Mouse (Mus musculus) E14TG2a.4 (cell line): ENCODE data around the gene Edar.

Experiments
- H3K27me3 ChIP-seq: 2 replicates; pipeline ENCODE4 v1.6.1; 2014; ENCODE audit warnings: low read length, control low read depth; ENCODE audit not compliant: insufficient read depth
- H3K36me3 ChIP-seq: 2 replicates; pipeline ENCODE4 v1.6.1; 2014; ENCODE audit warnings: low read length, control low read depth; ENCODE audit not compliant: insufficient read depth
- H3K4me1 ChIP-seq: replicated peaks from 2 replicates; pipeline ENCODE4 v1.6.1; 2014; ENCODE audit warnings: low read depth, low read length, control low read depth
- H3K4me3 ChIP-seq: replicated peaks from 2 replicates; pipeline ENCODE4 v1.5.1; 2014; ENCODE audit warnings: mild to moderate bottlenecking, low read length
- H3K9me3 ChIP-seq: 2 replicates; pipeline ENCODE4 v1.6.1; 2014; ENCODE audit warnings: low read length, control low read depth
- CTCF ChIP-seq: conservative IDR thresholded peaks from 2 replicates; pipeline ENCODE4 v1.5.1; 2014; ENCODE audit warnings: low read length
- NANOG ChIP-seq: IDR thresholded peaks from 2 replicates; pipeline ENCODE4 v1.6.1; 2014; ENCODE audit warnings: borderline replicate concordance, low read length, mixed read lengths
- POU5F1 ChIP-seq: IDR thresholded peaks from 2 replicates; pipeline ENCODE4 v1.6.1; 2014; ENCODE audit warnings: low read length, borderline replicate concordance

Edar gene

GRCm38 (mm10) chr10:58601431-58601901 lies 74.0 kb downstream of the Edar start:
- H3K27me3 ChIP-seq: no peaks in the 10 kb centered on the region
- H3K9me3 ChIP-seq: no peaks in the 10 kb centered on the region
- TF ChIP-seq NANOG (peak; percentile 93), POU5F1 (no peak), CTCF (no peak)
- 0 out of 2 replicates have a peak overlapping the region, but pooled peaks have one; percentile 3 for H3K4me3 ChIP-seq
- H3K4me1 ChIP-seq: peaks cover 26% of the 10 kb centered on the region
- no peaks in the 10 kb centered on the region for H3K36me3 ChIP-seq

DNA sequence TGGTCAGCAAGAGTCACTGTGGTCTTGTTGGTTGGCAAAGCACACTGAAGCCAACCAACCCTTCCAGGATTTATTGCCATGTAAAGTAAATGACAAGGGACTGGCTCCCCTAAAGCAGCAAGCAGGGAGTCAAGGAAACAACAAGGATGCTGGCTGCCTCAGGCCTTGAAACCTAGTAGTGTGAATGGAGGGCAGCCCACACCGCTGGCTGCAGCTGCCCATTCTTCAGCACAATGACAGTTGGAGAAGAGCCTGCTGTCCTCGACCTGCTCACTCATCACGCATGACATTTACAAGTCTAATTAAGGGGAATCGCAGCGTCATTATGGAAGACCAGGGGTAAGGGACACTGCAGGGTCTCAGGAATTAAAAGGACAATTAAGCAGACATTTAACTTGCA lies 74.5 kb downstream of the Edar start:
- Histone ChIP-seq H3K27me3 (no peaks in the 10 kb centered on the region), H3K4me1 (peaks cover 27% of the 10 kb centered on the region), H3K36me3 (no peaks in the 10 kb centered on the region), H3K4me3 (no peak overlapping the region), H3K9me3 (no peaks in the 10 kb centered on the region)
- TF ChIP-seq NANOG: no peak

DNA sequence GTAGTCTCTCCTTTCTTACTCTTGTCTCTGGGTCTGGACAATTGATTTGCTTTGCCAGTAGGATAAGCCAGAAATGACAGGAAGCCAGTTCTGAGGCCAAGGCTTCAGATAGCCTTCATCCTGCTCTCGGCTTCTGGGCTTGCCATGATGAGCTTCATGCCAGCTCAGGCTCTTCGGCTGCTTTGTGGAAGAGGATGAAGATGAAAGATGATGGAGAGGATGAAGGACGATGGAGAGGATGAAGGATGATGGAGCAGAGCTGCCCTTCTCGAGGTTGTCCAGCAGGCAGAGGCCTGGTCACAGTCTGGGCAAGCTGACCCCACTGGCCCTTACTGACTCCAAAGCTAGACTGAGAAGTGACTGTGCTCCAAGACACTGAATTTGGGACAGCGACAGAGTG lies 75.3 kb downstream of the Edar start:
- Histone ChIP-seq H3K36me3 (no peaks in the 10 kb centered on the region), H3K27me3 (no peaks in the 10 kb centered on the region), H3K4me1 (peaks cover 36% of the 10 kb centered on the region), H3K4me3 (no peak overlapping the region), H3K9me3 (0 out of 2 replicates have a peak, but pooled peaks cover 1% of the 10 kb centered on the region)
- TF ChIP-seq POU5F1 (no peak), NANOG (no peak), CTCF (no peak)

GRCm38 (mm10) chr10:58595821-58596220 lies 79.6 kb downstream of the Edar start:
- Histone ChIP-seq H3K4me1 (peaks cover 31% of the 10 kb centered on the region), H3K36me3 (no peaks in the 10 kb centered on the region), H3K9me3 (peaks cover 12% of the 10 kb centered on the region), H3K27me3 (no peaks in the 10 kb centered on the region), H3K4me3 (no peak overlapping the region)
- no peak for TF ChIP-seq POU5F1
- TF ChIP-seq NANOG: no peak
- TF ChIP-seq CTCF: no peak

GRCm38 (mm10) chr10:58595197-58595596 lies 80.3 kb downstream of the Edar start:
- TF ChIP-seq POU5F1 (no peak), CTCF (no peak), NANOG (no peak)
- no peaks in the 10 kb centered on the region for H3K27me3 ChIP-seq
- H3K4me1 ChIP-seq: peaks cover 25% of the 10 kb centered on the region
- H3K36me3 ChIP-seq: no peaks in the 10 kb centered on the region
- H3K9me3 ChIP-seq: peaks cover 18% of the 10 kb centered on the region
- no peak overlapping the region for H3K4me3 ChIP-seq

DNA sequence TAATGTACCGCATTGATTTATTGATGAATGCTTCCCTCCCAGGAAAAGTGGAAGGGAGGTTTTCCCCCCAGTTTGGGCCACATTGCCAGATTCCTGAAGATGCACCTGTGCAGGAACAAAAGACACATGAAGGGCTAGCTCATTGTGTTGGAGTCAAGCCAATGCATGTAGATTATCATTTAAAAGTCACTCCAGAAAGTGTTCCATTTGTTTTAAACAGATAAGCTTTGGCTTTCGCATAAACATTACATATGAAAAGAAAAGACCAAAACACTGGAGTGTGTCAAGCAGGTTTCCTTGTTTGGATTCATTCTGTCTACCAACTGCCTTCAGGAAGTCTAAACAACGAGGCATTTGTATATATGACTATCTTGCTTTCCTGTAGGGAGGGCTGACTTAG lies 81.0 kb downstream of the Edar start:
- Histone ChIP-seq H3K9me3 (peaks cover 18% of the 10 kb centered on the region), H3K4me3 (no peak overlapping the region), H3K4me1 (peaks cover 19% of the 10 kb centered on the region), H3K36me3 (no peaks in the 10 kb centered on the region), H3K27me3 (no peaks in the 10 kb centered on the region)
- TF ChIP-seq NANOG (0 out of 2 replicates have a peak, but pooled peaks have one; percentile 35), POU5F1 (no peak)

DNA sequence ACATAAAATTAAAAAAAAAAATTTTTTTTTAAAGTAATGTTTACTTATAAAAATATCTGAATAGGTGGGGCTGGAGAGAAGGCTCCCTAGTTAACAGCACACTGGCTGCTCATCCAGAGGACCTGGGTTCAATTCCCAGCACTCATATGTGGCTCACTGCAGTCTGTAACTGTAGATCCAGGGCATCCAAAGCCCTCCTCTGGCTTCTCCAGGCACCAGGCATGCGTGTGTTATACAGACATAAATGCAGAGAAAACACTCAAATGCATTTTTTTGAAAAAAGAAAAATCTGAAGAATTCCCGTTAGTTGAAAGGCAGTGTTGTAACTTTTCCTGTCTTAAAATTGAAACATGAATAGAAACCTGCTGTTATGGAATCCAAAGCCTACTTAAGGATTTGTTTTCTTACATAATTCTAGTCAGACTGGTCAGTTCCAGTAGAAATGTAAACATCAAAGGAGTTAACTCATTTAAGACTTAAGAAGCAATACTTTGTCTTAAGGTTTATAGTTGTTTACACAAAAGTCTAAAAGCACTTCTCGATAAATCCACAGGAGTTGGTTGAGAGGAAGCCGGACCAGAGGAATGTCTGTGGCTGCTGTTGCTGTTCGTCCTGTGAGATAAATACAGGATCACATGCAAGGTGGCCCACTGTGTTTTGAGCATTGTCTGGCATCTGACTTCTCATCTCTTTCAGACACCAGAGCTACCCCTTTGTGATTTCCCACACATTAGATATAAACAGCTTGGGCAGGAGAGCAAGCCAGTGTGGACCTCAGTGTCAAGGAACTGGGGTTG lies 89.8 kb downstream of the Edar start:
- H3K4me3 ChIP-seq: no peak overlapping the region
- H3K27me3 ChIP-seq: no peaks in the 10 kb centered on the region
- no peaks in the 10 kb centered on the region for H3K4me1 ChIP-seq
- no peak for TF ChIP-seq CTCF
- TF ChIP-seq NANOG: no peak
- no peak for TF ChIP-seq POU5F1
- 0 out of 2 replicates have a peak, but pooled peaks cover 4% of the 10 kb centered on the region for H3K9me3 ChIP-seq
- no peaks in the 10 kb centered on the region for H3K36me3 ChIP-seq

DNA sequence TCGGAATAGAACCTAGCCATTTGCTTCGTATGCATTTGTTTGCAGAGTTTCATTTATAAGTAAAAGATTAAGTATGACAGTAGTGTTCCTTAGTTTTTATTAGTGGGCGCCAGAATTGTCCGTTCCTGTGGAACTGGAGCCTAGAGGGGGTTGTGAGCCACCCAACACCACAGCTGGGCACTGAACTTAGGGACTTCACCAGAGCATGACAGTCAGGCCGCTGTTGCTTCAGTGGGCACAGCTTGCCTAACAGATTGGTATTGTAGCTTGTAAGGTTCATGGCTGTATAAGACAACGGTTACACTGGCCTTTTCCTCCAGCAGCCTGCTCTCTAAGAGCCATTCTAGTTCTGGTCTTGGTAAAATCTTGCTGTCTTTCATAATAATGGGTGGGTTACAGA lies 114.9 kb downstream of the Edar start:
- H3K4me3 ChIP-seq: no peak overlapping the region
- no peaks in the 10 kb centered on the region for H3K27me3 ChIP-seq
- TF ChIP-seq NANOG (no peak), POU5F1 (no peak), CTCF (no peak)
- H3K36me3 ChIP-seq: peaks cover 4% of the 10 kb centered on the region; the same call in 1 of the 2 replicates
- no peaks in the 10 kb centered on the region for H3K9me3 ChIP-seq
- peaks cover 3% of the 10 kb centered on the region; the same call in 1 of the 2 replicates for H3K4me1 ChIP-seq
